Mouse (Mus musculus): ENCODE data around the gene Fgb. TPM values are rescaled to one million over a fixed set of nuclear protein-coding genes. Genes with fewer than 3 reads are reported as not detected.

Gene Fgb
- total and polyA plus RNA-seq, 3 experiments = 0.11 TPM; not detected in 2

DNA sequence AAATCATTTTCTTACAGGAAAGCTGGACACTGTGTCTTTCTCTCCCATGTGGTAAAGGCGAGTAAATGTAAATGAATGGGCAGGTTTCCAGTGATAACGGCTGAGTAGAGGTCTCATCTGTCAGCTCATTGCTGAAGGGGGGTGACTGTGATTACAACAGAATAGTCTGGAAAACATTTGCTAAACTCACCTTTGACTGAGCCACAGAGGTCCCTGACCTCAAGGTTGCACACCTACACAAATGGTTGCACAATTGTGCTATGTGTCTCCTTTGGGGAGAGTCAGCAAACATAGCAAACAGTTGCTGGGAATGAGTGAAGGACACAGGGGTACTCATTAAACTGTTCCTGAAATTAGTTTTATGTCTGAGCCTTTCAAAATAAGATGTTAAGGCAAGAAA, 10.8 kb downstream of the Fgb start:
- peaks cover 1% of the 10 kb centered on the region; the same call in 1 of the 2 replicates for H3K27me3 ChIP-seq (ENCODE audit: insufficient read depth, low read length)
- no peak for ATAC-seq (ENCODE audit: extremely low read depth, insufficient number of reproducible peaks, low FRiP score, poor library complexity, severe bottlenecking)
- no peaks in the 10 kb centered on the region for H3K36me3 ChIP-seq (replicated peaks)
- peaks cover 2% of the 10 kb centered on the region for H3K4me1 ChIP-seq (ENCODE audit: insufficient read depth, low read depth, low read length)
- H3K4me3 ChIP-seq (ENCODE audit: low read depth, low read length) = no peak overlapping the region
- no peaks in the 10 kb centered on the region for H3K9me3 ChIP-seq (replicated peaks)
- no peak for DNase-seq (ENCODE audit: low spot score)
- no peak for TF ChIP-seq POLR2AphosphoS5 (IDR thresholded peaks at IDR 0.05; ENCODE audit: insufficient replicate concordance, low read depth, low read length)
- TF ChIP-seq TAL1 (conservative IDR thresholded peaks at IDR 0.05; ENCODE audit: low read depth, low read length) = no peak
- TF ChIP-seq GATA1 (IDR thresholded peaks at IDR 0.05; ENCODE audit: borderline replicate concordance, low read length) = no peak
- no peak for TF ChIP-seq CTCF (IDR thresholded peaks at IDR 0.05; ENCODE audit: low read depth, low read length)
- TF ChIP-seq GATA2 (IDR thresholded peaks at IDR 0.05; ENCODE audit: borderline replicate concordance, low read depth, low read length) = no peak

- no peaks in the 10 kb centered on the region; the same call in 1 of the 2 replicates for H3K4me1 ChIP-seq (ENCODE audit: insufficient read depth, low read depth, low read length)
- DNase-seq (ENCODE audit: low spot score) (no peak), ATAC-seq (ENCODE audit: extremely low read depth, insufficient number of reproducible peaks, low FRiP score, poor library complexity, severe bottlenecking) (no peak)
- TF ChIP-seq TAL1 (conservative IDR thresholded peaks at IDR 0.05; ENCODE audit: low read depth, low read length) (no peak), POLR2AphosphoS5 (IDR thresholded peaks at IDR 0.05; ENCODE audit: insufficient replicate concordance, low read depth, low read length) (no peak)
- H3K4me3 ChIP-seq (ENCODE audit: low read depth, low read length) = no peak overlapping the region
- H3K36me3 ChIP-seq (replicated peaks) = no peaks in the 10 kb centered on the region
- no peaks in the 10 kb centered on the region for H3K9me3 ChIP-seq (replicated peaks)
- peaks cover 19% of the 10 kb centered on the region; the same call in 1 of the 2 replicates for H3K27me3 ChIP-seq (ENCODE audit: insufficient read depth, low read length)
Observed at GRCm38 (mm10) chr3:83033801-83034200, 15.9 kb downstream of the Fgb start.

- TF ChIP-seq TAL1 (conservative IDR thresholded peaks at IDR 0.05; ENCODE audit: low read depth, low read length) = no peak
- TF ChIP-seq GATA2 (IDR thresholded peaks at IDR 0.05; ENCODE audit: borderline replicate concordance, low read depth, low read length) = no peak
- no peak for ATAC-seq (ENCODE audit: extremely low read depth, insufficient number of reproducible peaks, low FRiP score, poor library complexity, severe bottlenecking)
- peaks cover 19% of the 10 kb centered on the region; the same call in 1 of the 2 replicates for H3K27me3 ChIP-seq (ENCODE audit: insufficient read depth, low read length)
- no peaks in the 10 kb centered on the region; the same call in 1 of the 2 replicates for H3K4me1 ChIP-seq (ENCODE audit: insufficient read depth, low read depth, low read length)
- DNase-seq (ENCODE audit: low spot score) = no peak
- H3K36me3 ChIP-seq (replicated peaks) = no peaks in the 10 kb centered on the region
- H3K9me3 ChIP-seq (replicated peaks) = no peaks in the 10 kb centered on the region
- H3K4me3 ChIP-seq (ENCODE audit: low read depth, low read length) = no peak overlapping the region
Observed at GRCm38 (mm10) chr3:83032746-83033308, 16.8 kb downstream of the Fgb start.

GRCm38 (mm10) chr3:83030331-83030730, 19.3 kb downstream of the Fgb start:
- Histone ChIP-seq H3K4me1 (ENCODE audit: insufficient read depth, low read depth, low read length) (no peaks in the 10 kb centered on the region), H3K4me3 (ENCODE audit: low read depth, low read length) (no peak overlapping the region), H3K27me3 (ENCODE audit: insufficient read depth, low read length) (peaks cover 26% of the 10 kb centered on the region; the same call in 1 of the 2 replicates), H3K9me3 (replicated peaks) (no peaks in the 10 kb centered on the region), H3K36me3 (replicated peaks) (no peaks in the 10 kb centered on the region)
- TF ChIP-seq GATA2 (IDR thresholded peaks at IDR 0.05; ENCODE audit: borderline replicate concordance, low read depth, low read length) (no peak), GATA1 (IDR thresholded peaks at IDR 0.05; ENCODE audit: borderline replicate concordance, low read length) (no peak)
- no peak for ATAC-seq (ENCODE audit: extremely low read depth, insufficient number of reproducible peaks, low FRiP score, poor library complexity, severe bottlenecking)
- no peak for DNase-seq (ENCODE audit: low spot score)

GRCm38 (mm10) chr3:83027546-83028251, 22.0 kb downstream of the Fgb start:
- H3K4me1 ChIP-seq (ENCODE audit: insufficient read depth, low read depth, low read length) = no peaks in the 10 kb centered on the region
- ATAC-seq (ENCODE audit: extremely low read depth, insufficient number of reproducible peaks, low FRiP score, poor library complexity, severe bottlenecking) = no peak
- TF ChIP-seq POLR2AphosphoS5 (IDR thresholded peaks at IDR 0.05; ENCODE audit: insufficient replicate concordance, low read depth, low read length) (no peak), GATA1 (IDR thresholded peaks at IDR 0.05; ENCODE audit: borderline replicate concordance, low read length) (no peak), TAL1 (conservative IDR thresholded peaks at IDR 0.05; ENCODE audit: low read depth, low read length) (no peak), CTCF (IDR thresholded peaks at IDR 0.05; ENCODE audit: low read depth, low read length) (no peak), GATA2 (IDR thresholded peaks at IDR 0.05; ENCODE audit: borderline replicate concordance, low read depth, low read length) (no peak)
- no peaks in the 10 kb centered on the region for H3K36me3 ChIP-seq (replicated peaks)
- H3K27me3 ChIP-seq (ENCODE audit: insufficient read depth, low read length) = peaks cover 17% of the 10 kb centered on the region; the same call in 1 of the 2 replicates
- no peak overlapping the region for H3K4me3 ChIP-seq (ENCODE audit: low read depth, low read length)
- DNase-seq (ENCODE audit: low spot score) = no peak
- no peaks in the 10 kb centered on the region for H3K9me3 ChIP-seq (replicated peaks)

- Histone ChIP-seq H3K4me3 (ENCODE audit: low read depth, low read length) (no peak within 1 kb of the TSS), H3K4me1 (ENCODE audit: insufficient read depth, low read depth, low read length) (no peaks in the 10 kb centered on the region), H3K27me3 (ENCODE audit: insufficient read depth, low read length) (peaks cover 7% of the 10 kb centered on the region; the same call in 1 of the 2 replicates), H3K9me3 (replicated peaks) (no peaks in the 10 kb centered on the region), H3K36me3 (replicated peaks) (no peaks in the 10 kb centered on the region)
- no peak for DNase-seq (ENCODE audit: low spot score)
- ATAC-seq (ENCODE audit: extremely low read depth, insufficient number of reproducible peaks, low FRiP score, poor library complexity, severe bottlenecking) = no peak
- no peak for TF ChIP-seq GATA2 (IDR thresholded peaks at IDR 0.05; ENCODE audit: borderline replicate concordance, low read depth, low read length)
- TF ChIP-seq CTCF (IDR thresholded peaks at IDR 0.05; ENCODE audit: low read depth, low read length) = no peak
- no peak for TF ChIP-seq POLR2AphosphoS5 (IDR thresholded peaks at IDR 0.05; ENCODE audit: insufficient replicate concordance, low read depth, low read length)
- TF ChIP-seq TAL1 (conservative IDR thresholded peaks at IDR 0.05; ENCODE audit: low read depth, low read length) = no peak
- TF ChIP-seq GATA1 (IDR thresholded peaks at IDR 0.05; ENCODE audit: borderline replicate concordance, low read length) = no peak
Observed at GRCm38 (mm10) chr3:83025475-83026301, 24.0 kb downstream of the Fgb start, which contains the start of gene Fga. TSS of gene Fga (plus strand) at chr3:83026076.

Measured in G1E (cell line).